Mouse (Mus musculus) forebrain, embryonic 13.5 days (tissue): ENCODE results near the gene Rps6kb1. TPM values are rescaled to one million over a fixed set of nuclear protein-coding genes. Genes with fewer than 3 reads are reported as not detected.
"Not testable (repeated sequence)": the region's sequence is repeated elsewhere in the genome, so short reads cannot be mapped to it uniquely, and the experiment has no call there.

Experiments
- ATAC-seq: fragments of 200-750 bp; cut with Nextera tagmentation; 2 replicates; pipeline ENCODE4 v1.8.0; 2017
- H3K27ac ChIP-seq: fragments of 300-500 bp; sonication (generic); 2 replicates; pipeline ENCODE4 v1.5.1; 2015; ENCODE audit warnings: inconsistent platforms, mild to moderate bottlenecking, moderate library complexity
- H3K27me3 ChIP-seq: fragments of 300-500 bp; sonication (generic); 2 replicates; pipeline ENCODE4 v1.6.1; 2015; ENCODE audit warnings: mild to moderate bottlenecking, inconsistent platforms
- H3K36me3 ChIP-seq: fragments of 300-500 bp; sonication (generic); 2 replicates; pipeline ENCODE4 v1.6.1; 2015; ENCODE audit warnings: mild to moderate bottlenecking, inconsistent platforms; ENCODE audit not compliant: poor library complexity, severe bottlenecking
- H3K4me1 ChIP-seq: fragments of 300-500 bp; sonication (generic); 2 replicates; pipeline ENCODE4 v1.6.1; 2015; ENCODE audit warnings: inconsistent platforms
- H3K4me2 ChIP-seq: fragments of 300-500 bp; sonication (generic); 2 replicates; pipeline ENCODE4 v1.6.1; 2015; ENCODE audit warnings: inconsistent platforms, mild to moderate bottlenecking, moderate library complexity
- H3K4me3 ChIP-seq: fragments of 300-500 bp; sonication (generic); 2 replicates; pipeline ENCODE4 v1.5.1; 2015; ENCODE audit warnings: mild to moderate bottlenecking, inconsistent platforms
- H3K9ac ChIP-seq: fragments of 300-500 bp; sonication (generic); 2 replicates; pipeline ENCODE4 v1.6.1; 2015; ENCODE audit warnings: mild to moderate bottlenecking, inconsistent platforms
- H3K9me3 ChIP-seq: fragments of 300-500 bp; sonication (generic); replicated peaks from 2 replicates; pipeline ENCODE4 v1.6.1; 2016; ENCODE audit warnings: inconsistent platforms
- WGBS: fragments of 180-500 bp; shearing (Covaris S2); methylation state at CpG from one replicate; pipeline ENCODE4 v1.1.7; 2015; 5-methylcytosine and 5-hydroxymethylcytosine counted together
- polyA plus RNA-seq: library from polyadenylated mRNA; unstranded; fragments of >200 nt; fragmentation: Nextera tagmentation; extraction: Ambion mirVana; gene quantifications from 2 replicates; pipeline ENCODE4 v1.2.1, GENCODE M21; 2015

Gene Rps6kb1
- polyA plus RNA-seq, 1 experiment from 2014 or later: 63.9 TPM

GRCm38 (mm10) chr11:86533302-86533701, 11.3 kb downstream of the Rps6kb1 start:
- not testable (repeated sequence) for H3K4me2 ChIP-seq, H3K9me3 ChIP-seq, ATAC-seq, H3K9ac ChIP-seq, H3K4me3 ChIP-seq, H3K4me1 ChIP-seq, H3K27me3 ChIP-seq, H3K27ac ChIP-seq
- WGBS: 93% methylated on average over 6 of the region's 6 CpGs
- H3K36me3 ChIP-seq: peaks cover 42% of the 10 kb centered on the region

- 39% methylated on average over 1 of the region's 1 CpGs for WGBS
- H3K36me3 ChIP-seq: peaks cover 45% of the 10 kb centered on the region
- H3K9me3 ChIP-seq: no peaks in the 10 kb centered on the region
- no peaks in the 10 kb centered on the region for H3K27me3 ChIP-seq
- H3K4me3 ChIP-seq: no peak overlapping the region
- H3K4me2 ChIP-seq: no peak overlapping the region
- H3K4me1 ChIP-seq: no peaks in the 10 kb centered on the region
- no peak for ATAC-seq
- H3K9ac ChIP-seq: no peak overlapping the region
- no peak overlapping the region for H3K27ac ChIP-seq
These were observed 11.8 kb downstream of the Rps6kb1 start for GRCm38 (mm10) chr11:86532834-86533233.

GRCm38 (mm10) chr11:86527528-86527927, 17.1 kb downstream of the Rps6kb1 start:
- H3K4me1 ChIP-seq: no peaks in the 10 kb centered on the region
- 97% methylated on average over 4 of the region's 4 CpGs for WGBS
- no peak overlapping the region for H3K4me2 ChIP-seq
- no peak for ATAC-seq
- no peak overlapping the region for H3K9ac ChIP-seq
- H3K27ac ChIP-seq: no peak overlapping the region
- peaks cover 69% of the 10 kb centered on the region for H3K36me3 ChIP-seq
- H3K9me3 ChIP-seq: no peaks in the 10 kb centered on the region
- H3K27me3 ChIP-seq: no peaks in the 10 kb centered on the region
- H3K4me3 ChIP-seq: no peak overlapping the region

GRCm38 (mm10) chr11:86519751-86520150, 24.9 kb downstream of the Rps6kb1 start:
- Histone ChIP-seq H3K9ac (no peak overlapping the region), H3K4me3 (no peak overlapping the region), H3K27ac (no peak overlapping the region), H3K4me1 (no peaks in the 10 kb centered on the region), H3K4me2 (no peak overlapping the region), H3K36me3 (peaks cover 77% of the 10 kb centered on the region), H3K27me3 (no peaks in the 10 kb centered on the region), H3K9me3 (no peaks in the 10 kb centered on the region)
- 93% methylated on average over 7 of the region's 7 CpGs for WGBS
- ATAC-seq: no peak

- no peak overlapping the region for H3K27ac ChIP-seq
- no peaks in the 10 kb centered on the region for H3K4me1 ChIP-seq
- 94% methylated on average over 3 of the region's 3 CpGs for WGBS
- ATAC-seq: no peak
- H3K4me3 ChIP-seq: no peak overlapping the region
- no peaks in the 10 kb centered on the region for H3K9me3 ChIP-seq
- H3K9ac ChIP-seq: no peak overlapping the region
- peaks cover 68% of the 10 kb centered on the region for H3K36me3 ChIP-seq
- H3K27me3 ChIP-seq: no peaks in the 10 kb centered on the region
- no peak overlapping the region for H3K4me2 ChIP-seq
These were observed 27.4 kb downstream of the Rps6kb1 start for GRCm38 (mm10) chr11:86517229-86517628.

- no peak overlapping the region for H3K27ac ChIP-seq
- H3K9me3 ChIP-seq: no peaks in the 10 kb centered on the region
- no peak for ATAC-seq
- WGBS: 93% methylated on average over 3 of the region's 3 CpGs
- H3K4me3 ChIP-seq: no peak overlapping the region
- no peak overlapping the region for H3K4me2 ChIP-seq
- no peaks in the 10 kb centered on the region for H3K4me1 ChIP-seq
- no peak overlapping the region for H3K9ac ChIP-seq
- no peaks in the 10 kb centered on the region for H3K27me3 ChIP-seq
- H3K36me3 ChIP-seq: peaks cover 68% of the 10 kb centered on the region
These were observed 28.0 kb downstream of the Rps6kb1 start for GRCm38 (mm10) chr11:86516620-86517019.

- no peaks in the 10 kb centered on the region for H3K27me3 ChIP-seq
- H3K4me2 ChIP-seq: no peak overlapping the region
- no peak for ATAC-seq
- WGBS: 92% methylated on average over 2 of the region's 2 CpGs
- no peaks in the 10 kb centered on the region for H3K9me3 ChIP-seq
- peaks cover 88% of the 10 kb centered on the region for H3K36me3 ChIP-seq
- H3K9ac ChIP-seq: no peak overlapping the region
- no peak overlapping the region for H3K27ac ChIP-seq
- no peak overlapping the region for H3K4me3 ChIP-seq
- H3K4me1 ChIP-seq: no peaks in the 10 kb centered on the region
These were observed 36.6 kb downstream of the Rps6kb1 start for GRCm38 (mm10) chr11:86507991-86508390.

GRCm38 (mm10) chr11:86507334-86507733, 37.3 kb downstream of the Rps6kb1 start:
- Histone ChIP-seq H3K9me3 (no peaks in the 10 kb centered on the region), H3K36me3 (peaks cover 87% of the 10 kb centered on the region), H3K4me3 (no peak overlapping the region), H3K9ac (no peak overlapping the region), H3K27me3 (no peaks in the 10 kb centered on the region), H3K27ac (no peak overlapping the region), H3K4me2 (no peak overlapping the region), H3K4me1 (no peaks in the 10 kb centered on the region)
- 97% methylated on average over 2 of the region's 2 CpGs for WGBS
- ATAC-seq: no peak

- H3K9ac ChIP-seq: no peak overlapping the region
- 97% methylated on average over 2 of the region's 2 CpGs for WGBS
- no peak overlapping the region for H3K4me3 ChIP-seq
- no peaks in the 10 kb centered on the region for H3K27me3 ChIP-seq
- no peak for ATAC-seq
- no peak overlapping the region for H3K4me2 ChIP-seq
- H3K9me3 ChIP-seq: no peaks in the 10 kb centered on the region
- peaks cover 64% of the 10 kb centered on the region for H3K36me3 ChIP-seq
- H3K27ac ChIP-seq: no peak overlapping the region
- no peaks in the 10 kb centered on the region for H3K4me1 ChIP-seq
These were observed 41.5 kb downstream of the Rps6kb1 start for GRCm38 (mm10) chr11:86503121-86503520.

- no peak for ATAC-seq
- Histone ChIP-seq H3K4me3 (no peak overlapping the region), H3K9ac (no peak overlapping the region), H3K27me3 (no peaks in the 10 kb centered on the region), H3K4me1 (no peaks in the 10 kb centered on the region), H3K9me3 (no peaks in the 10 kb centered on the region), H3K36me3 (peaks cover 54% of the 10 kb centered on the region), H3K4me2 (no peak overlapping the region), H3K27ac (no peak overlapping the region)
- 90% methylated on average over 1 of the region's 1 CpGs for WGBS
These were observed 43.8 kb downstream of the Rps6kb1 start for GRCm38 (mm10) chr11:86500795-86501194.

GRCm38 (mm10) chr11:86497908-86498307, 46.7 kb downstream of the Rps6kb1 start:
- H3K4me2 ChIP-seq: no peak overlapping the region
- H3K27ac ChIP-seq: no peak overlapping the region
- H3K36me3 ChIP-seq: peaks cover 37% of the 10 kb centered on the region
- H3K9me3 ChIP-seq: no peaks in the 10 kb centered on the region
- H3K4me1 ChIP-seq: no peaks in the 10 kb centered on the region
- no peak overlapping the region for H3K9ac ChIP-seq
- H3K27me3 ChIP-seq: no peaks in the 10 kb centered on the region
- no peak overlapping the region for H3K4me3 ChIP-seq
- 78% methylated on average over 3 of the region's 3 CpGs for WGBS
- ATAC-seq: no peak

- no peak overlapping the region for H3K4me3 ChIP-seq
- no peak for ATAC-seq
- 90% methylated on average over 1 of the region's 1 CpGs for WGBS
- no peak overlapping the region for H3K27ac ChIP-seq
- no peaks in the 10 kb centered on the region for H3K9me3 ChIP-seq
- H3K9ac ChIP-seq: no peak overlapping the region
- no peaks in the 10 kb centered on the region for H3K4me1 ChIP-seq
- no peak overlapping the region for H3K4me2 ChIP-seq
- H3K36me3 ChIP-seq: peaks cover 38% of the 10 kb centered on the region
- no peaks in the 10 kb centered on the region for H3K27me3 ChIP-seq
These were observed 47.2 kb downstream of the Rps6kb1 start for GRCm38 (mm10) chr11:86497356-86497755.

GRCm38 (mm10) chr11:86490782-86491181, 53.8 kb downstream of the Rps6kb1 start:
- Histone ChIP-seq H3K27me3 (no peaks in the 10 kb centered on the region), H3K27ac (no peak overlapping the region), H3K9ac (no peak overlapping the region), H3K36me3 (peaks cover 20% of the 10 kb centered on the region), H3K4me3 (no peak overlapping the region), H3K4me2 (no peak overlapping the region), H3K4me1 (peaks cover 4% of the 10 kb centered on the region), H3K9me3 (no peaks in the 10 kb centered on the region)
- WGBS: 96% methylated on average over 1 of the region's 1 CpGs
- no peak for ATAC-seq
